Mouse (Mus musculus) kidney, embryonic 16.5 days (tissue): ENCODE results near the gene Mad1l1. TPM values are rescaled to one million over a fixed set of nuclear protein-coding genes. Genes with fewer than 3 reads are reported as not detected.
A peak's percentile ranks its signal among the peaks of the same experiment; 100 is the strongest.

Experiments
- ATAC-seq: fragments of 200-750 bp; cut with Nextera tagmentation; 2 replicates; pipeline ENCODE4 v1.8.0; 2017; ENCODE audit warnings: moderate TSS enrichment; ENCODE audit not compliant: low FRiP score, low TSS enrichment
- H3K27ac ChIP-seq: fragments of 300-500 bp; sonication (generic); 2 replicates; pipeline ENCODE4 v1.5.1; 2014; ENCODE audit warnings: low read length
- H3K27me3 ChIP-seq: fragments of 300-500 bp; sonication (generic); 2 replicates; pipeline ENCODE4 v1.6.1; 2014; ENCODE audit warnings: low read length, control low read depth, mixed read lengths; ENCODE audit not compliant: insufficient read depth
- H3K36me3 ChIP-seq: fragments of 300-500 bp; sonication (generic); 2 replicates; pipeline ENCODE4 v1.6.1; 2014; ENCODE audit warnings: low read length, control low read depth, mixed read lengths; ENCODE audit not compliant: insufficient read depth
- H3K4me1 ChIP-seq: fragments of 300-500 bp; sonication (generic); 2 replicates; pipeline ENCODE4 v1.6.1; 2014; ENCODE audit warnings: low read length, control low read depth, mixed read lengths; ENCODE audit not compliant: insufficient read depth
- H3K4me2 ChIP-seq: fragments of 300-500 bp; sonication (generic); replicated peaks from 2 replicates; pipeline ENCODE4 v1.6.1; 2014; ENCODE audit warnings: low read depth, low read length
- H3K4me3 ChIP-seq: fragments of 300-500 bp; sonication (generic); 2 replicates; pipeline ENCODE4 v1.5.1; 2014; ENCODE audit warnings: mild to moderate bottlenecking, low read length
- H3K9ac ChIP-seq: fragments of 300-500 bp; sonication (generic); replicated peaks from 2 replicates; pipeline ENCODE4 v1.6.1; 2014; ENCODE audit warnings: low read length
- H3K9me3 ChIP-seq: fragments of 300-500 bp; sonication (generic); 2 replicates; pipeline ENCODE4 v1.6.1; 2016; ENCODE audit warnings: low read length, control low read depth
- WGBS: fragments of 180-500 bp; shearing (Covaris S2); extraction: QIAGEN DNeasy Blood & Tissue Kit; methylation state at CpG from one replicate; pipeline ENCODE4 v1.1.7; 2014; 5-methylcytosine and 5-hydroxymethylcytosine counted together
- polyA plus RNA-seq: library from polyadenylated mRNA; unstranded; fragments of >200 nt; fragmentation: Nextera tagmentation; extraction: Ambion mirVana; gene quantifications from 2 replicates; pipeline ENCODE4 v1.2.1, GENCODE M21; 2015

The Mad1l1 gene
- polyA plus RNA-seq, 1 experiment from 2014 or later, result 51.6 TPM

DNA sequence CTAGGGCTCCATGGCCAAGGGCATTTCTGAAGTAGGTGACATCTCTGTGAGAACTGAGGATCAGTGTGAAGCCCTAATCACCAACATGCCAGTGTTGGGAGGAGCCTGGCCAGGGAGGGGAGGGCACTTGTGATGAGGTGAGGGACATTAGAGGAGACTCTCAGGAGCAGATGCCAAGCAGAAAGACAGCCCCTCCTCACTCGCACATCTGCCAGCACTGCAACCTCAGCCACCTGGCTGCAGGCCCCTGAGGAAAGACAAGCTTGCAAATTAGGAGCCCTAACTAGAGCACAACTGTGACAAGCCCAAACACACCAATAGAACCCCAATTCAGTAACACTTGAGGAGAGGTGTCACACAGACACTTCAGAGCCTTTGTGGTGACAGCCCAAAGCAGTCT, 120.2 kb downstream of the Mad1l1 start:
- H3K27me3 ChIP-seq, result no peaks in the 10 kb centered on the region
- H3K4me3 ChIP-seq, result no peak overlapping the region
- H3K4me1 ChIP-seq, result peaks cover 5% of the 10 kb centered on the region; the same call in 1 of the 2 replicates
- no peak overlapping the region for H3K4me2 ChIP-seq
- no peaks in the 10 kb centered on the region for H3K36me3 ChIP-seq
- no peaks in the 10 kb centered on the region for H3K9me3 ChIP-seq
- no peak for ATAC-seq
- WGBS, result 75% methylated on average over 1 of the region's 1 CpGs
- no peak overlapping the region for H3K27ac ChIP-seq
- no peak overlapping the region for H3K9ac ChIP-seq

DNA sequence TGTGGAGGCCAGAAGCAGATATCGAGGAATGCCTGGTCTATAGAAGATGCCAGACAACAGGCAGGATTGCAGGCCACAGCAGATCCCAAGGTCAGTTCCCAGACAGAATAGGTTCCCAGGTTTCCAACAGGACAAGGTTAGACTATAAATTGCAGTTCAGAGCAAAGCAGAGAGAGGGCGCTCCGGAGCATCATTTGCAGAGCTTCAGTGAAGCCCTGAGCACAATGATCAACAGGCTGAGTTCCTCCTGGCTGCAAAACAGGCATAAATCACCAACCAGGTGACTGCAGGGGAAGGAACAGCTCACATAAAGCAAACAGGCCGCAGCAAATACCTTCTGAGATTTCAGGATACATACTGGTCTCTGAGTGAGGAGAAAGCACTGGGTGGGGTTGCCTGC, 123.6 kb downstream of the Mad1l1 start:
- Histone ChIP-seq H3K4me2 (no peak overlapping the region), H3K36me3 (peaks cover 11% of the 10 kb centered on the region; the same call in 1 of the 2 replicates), H3K27me3 (no peaks in the 10 kb centered on the region), H3K9ac (no peak overlapping the region), H3K27ac (no peak overlapping the region), H3K9me3 (no peaks in the 10 kb centered on the region), H3K4me1 (peaks cover 10% of the 10 kb centered on the region), H3K4me3 (no peak overlapping the region)
- WGBS, result 19% methylated on average over 4 of the region's 4 CpGs
- ATAC-seq, result peak; percentile 50

DNA sequence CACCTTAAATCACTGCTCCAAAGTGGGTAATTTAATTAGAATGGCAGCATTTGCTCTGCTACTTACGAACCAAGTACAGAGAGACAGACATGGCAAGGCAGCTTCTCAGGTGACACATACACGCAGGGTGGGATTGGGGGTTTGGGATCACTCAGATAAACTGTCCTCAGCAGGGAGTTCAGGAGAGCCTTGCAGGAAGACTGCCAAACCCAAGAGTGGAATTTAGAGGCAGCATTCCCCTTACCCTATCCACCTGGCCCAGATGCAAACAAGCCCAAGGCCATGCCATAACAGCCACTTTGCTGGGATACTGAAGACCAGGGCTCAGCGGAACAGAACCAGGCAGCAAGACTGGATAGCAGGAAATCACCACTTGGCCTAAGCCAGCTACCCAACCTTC, 124.9 kb downstream of the Mad1l1 start:
- H3K27ac ChIP-seq, result no peak overlapping the region

DNA sequence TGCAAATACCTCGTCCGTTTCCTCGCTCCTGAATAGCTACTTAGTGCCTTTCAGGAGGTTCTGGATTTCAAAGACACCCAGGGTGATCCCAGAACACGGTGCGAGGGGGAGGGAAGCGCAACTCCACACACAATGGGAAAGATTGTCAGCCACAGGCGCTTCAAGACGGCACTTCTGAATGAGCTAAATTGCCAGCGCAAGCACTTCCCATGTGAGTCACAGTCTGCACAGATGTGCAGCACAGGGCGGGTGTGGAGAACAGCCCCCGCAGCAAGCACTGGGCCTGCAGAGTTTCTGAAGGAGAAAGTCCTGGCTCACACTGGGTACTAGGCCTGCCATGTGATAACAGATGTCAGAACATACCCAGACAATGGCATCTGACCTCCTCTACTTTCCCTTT, 127.2 kb downstream of the Mad1l1 start:
- H3K27me3 ChIP-seq, result no peaks in the 10 kb centered on the region
- H3K9me3 ChIP-seq, result no peaks in the 10 kb centered on the region
- H3K4me3 ChIP-seq, result no peak overlapping the region
- peaks cover 10% of the 10 kb centered on the region for H3K4me1 ChIP-seq
- ATAC-seq, result no peak
- 78% methylated on average over 11 of the region's 11 CpGs for WGBS
- H3K4me2 ChIP-seq, result no peak overlapping the region
- H3K9ac ChIP-seq, result no peak overlapping the region
- H3K27ac ChIP-seq, result no peak overlapping the region
- H3K36me3 ChIP-seq, result peaks cover 13% of the 10 kb centered on the region; the same call in 1 of the 2 replicates

More for the DNA sequence above, 124.9 kb downstream of the Mad1l1 start:
- Histone ChIP-seq H3K36me3 (peaks cover 13% of the 10 kb centered on the region; the same call in 1 of the 2 replicates), H3K4me1 (peaks cover 10% of the 10 kb centered on the region), H3K9me3 (no peaks in the 10 kb centered on the region), H3K27me3 (no peaks in the 10 kb centered on the region), H3K9ac (no peak overlapping the region), H3K4me3 (no peak overlapping the region), H3K4me2 (no peak overlapping the region)
- 77% methylated on average over 3 of the region's 3 CpGs for WGBS
- no peak for ATAC-seq

DNA sequence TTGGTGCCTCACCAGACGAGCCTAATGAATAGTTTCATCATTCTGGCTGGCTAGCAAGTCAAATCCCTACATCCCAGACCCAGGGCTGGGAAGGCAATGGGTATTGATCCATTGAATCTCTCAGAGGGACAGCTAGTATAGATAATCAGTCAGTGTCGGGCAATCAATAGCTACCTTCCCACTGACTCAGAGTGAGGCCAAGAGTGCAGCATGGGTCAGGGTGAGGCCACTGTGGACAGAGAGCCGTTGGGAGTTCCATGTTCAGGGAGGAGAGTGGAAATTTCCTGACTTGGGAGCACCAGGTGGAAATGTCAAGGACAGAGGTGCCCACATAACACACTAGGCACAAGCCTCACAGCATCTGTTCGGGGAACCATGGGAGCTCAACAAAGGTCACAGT, 129.8 kb downstream of the Mad1l1 start:
- WGBS, result 78% methylated on average over 4 of the region's 4 CpGs
- ATAC-seq, result no peak
- H3K9ac ChIP-seq, result no peak overlapping the region

GRCm38 (mm10) chr5:140186351-140186750, 135.0 kb downstream of the Mad1l1 start:
- Histone ChIP-seq H3K9me3 (no peaks in the 10 kb centered on the region), H3K4me1 (no peaks in the 10 kb centered on the region), H3K27ac (no peak overlapping the region), H3K9ac (no peak overlapping the region), H3K4me2 (no peak overlapping the region), H3K4me3 (no peak overlapping the region), H3K27me3 (no peaks in the 10 kb centered on the region), H3K36me3 (no peaks in the 10 kb centered on the region)
- WGBS, result 91% methylated on average over 4 of the region's 4 CpGs
- ATAC-seq, result no peak

More for the DNA sequence above, 129.8 kb downstream of the Mad1l1 start:
- H3K4me3 ChIP-seq, result no peak overlapping the region
- H3K4me1 ChIP-seq, result peaks cover 5% of the 10 kb centered on the region
- H3K36me3 ChIP-seq, result peaks cover 13% of the 10 kb centered on the region; the same call in 1 of the 2 replicates
- no peaks in the 10 kb centered on the region for H3K9me3 ChIP-seq
- no peaks in the 10 kb centered on the region for H3K27me3 ChIP-seq
- H3K27ac ChIP-seq, result no peak overlapping the region
- H3K4me2 ChIP-seq, result no peak overlapping the region

DNA sequence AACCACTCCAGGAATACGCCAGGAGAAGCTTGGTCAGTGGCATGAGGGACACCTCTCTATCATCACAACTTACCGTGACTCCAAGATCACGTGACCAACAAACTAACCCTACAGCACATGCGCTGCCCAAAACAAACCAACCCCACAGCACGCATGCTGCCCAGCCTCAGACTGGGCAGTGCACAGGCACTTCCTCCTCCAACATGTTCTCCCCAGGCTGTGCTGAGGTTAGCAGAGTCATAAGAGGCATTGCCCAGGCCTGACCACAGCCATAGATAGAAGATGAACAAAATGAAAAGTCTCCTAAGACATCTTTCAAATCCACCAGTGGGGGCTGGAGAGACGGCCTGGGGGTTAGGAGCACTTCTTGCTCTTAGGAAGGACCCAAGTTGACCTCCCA, 135.6 kb downstream of the Mad1l1 start:
- Histone ChIP-seq H3K4me1 (no peaks in the 10 kb centered on the region), H3K9ac (no peak overlapping the region), H3K27ac (no peak overlapping the region), H3K27me3 (no peaks in the 10 kb centered on the region), H3K9me3 (no peaks in the 10 kb centered on the region), H3K4me2 (no peak overlapping the region), H3K4me3 (no peak overlapping the region), H3K36me3 (no peaks in the 10 kb centered on the region)
- ATAC-seq, result no peak
- 83% methylated on average over 6 of the region's 6 CpGs for WGBS

DNA sequence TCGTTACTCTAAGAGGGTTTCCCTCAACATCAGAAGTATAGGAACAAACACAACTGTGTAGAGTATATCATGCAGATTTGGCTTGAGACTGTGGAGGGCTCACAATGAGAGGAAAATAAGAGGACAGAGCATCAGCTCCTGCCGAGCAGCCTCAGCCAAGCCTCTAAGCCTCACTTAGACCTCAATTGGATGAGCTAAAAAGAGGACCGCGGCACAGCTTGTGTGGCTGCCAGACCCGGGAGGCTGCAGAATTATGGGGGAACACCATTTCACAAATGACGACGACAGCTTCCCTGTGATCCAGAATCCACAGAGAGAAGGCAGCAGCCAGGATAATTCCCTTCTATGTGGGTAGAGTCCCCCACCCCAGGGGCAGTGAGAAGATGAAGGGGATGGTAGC, 138.0 kb downstream of the Mad1l1 start:
- Histone ChIP-seq H3K9me3 (no peaks in the 10 kb centered on the region), H3K27ac (no peak overlapping the region), H3K4me2 (no peak overlapping the region), H3K4me3 (no peak overlapping the region), H3K36me3 (no peaks in the 10 kb centered on the region), H3K4me1 (peaks cover 10% of the 10 kb centered on the region), H3K27me3 (no peaks in the 10 kb centered on the region), H3K9ac (no peak overlapping the region)
- ATAC-seq, result no peak
- WGBS, result 90% methylated on average over 7 of the region's 7 CpGs

GRCm38 (mm10) chr5:140182351-140182750, 139.0 kb downstream of the Mad1l1 start:
- WGBS, result 91% methylated on average over 4 of the region's 4 CpGs
- no peak overlapping the region for H3K27ac ChIP-seq
- H3K9me3 ChIP-seq, result no peaks in the 10 kb centered on the region
- H3K4me3 ChIP-seq, result no peak overlapping the region
- H3K4me1 ChIP-seq, result peaks cover 20% of the 10 kb centered on the region
- no peaks in the 10 kb centered on the region for H3K36me3 ChIP-seq
- H3K9ac ChIP-seq, result no peak overlapping the region
- H3K4me2 ChIP-seq, result no peak overlapping the region
- H3K27me3 ChIP-seq, result no peaks in the 10 kb centered on the region
- ATAC-seq, result no peak

- Histone ChIP-seq H3K27me3 (no peaks in the 10 kb centered on the region), H3K4me2 (no peak overlapping the region), H3K4me3 (no peak overlapping the region), H3K9me3 (no peaks in the 10 kb centered on the region), H3K9ac (no peak overlapping the region), H3K36me3 (no peaks in the 10 kb centered on the region), H3K4me1 (peaks cover 33% of the 10 kb centered on the region), H3K27ac (peak overlapping the region; percentile 11; the same call in 1 of the 2 replicates)
- 77% methylated on average over 5 of the region's 5 CpGs for WGBS
- no peak for ATAC-seq
Measured at GRCm38 (mm10) chr5:140180016-140180415, 141.3 kb downstream of the Mad1l1 start.
